Mouse (Mus musculus): ENCODE data around the gene Krtap10-4. TPM values are rescaled to one million over a fixed set of nuclear protein-coding genes. Genes with fewer than 3 reads are reported as not detected.

Krtap10-4 gene
- polyA plus RNA-seq, 1 experiment from 2014 or later: not detected

GRCm38 (mm10) chr10:77846503-77846902, 19.6 kb upstream of the Krtap10-4 start, which contains the start of gene Gm36176:
Gene Gm36176 (plus strand): TSS chr10:77846803.
- Histone ChIP-seq H3K9me3 (ENCODE audit: control insufficient read depth, low read length) (peaks cover 15% of the 10 kb centered on the region), H3K27ac (replicated peaks; ENCODE audit: low read depth, low read length) (no peak within 1 kb of the TSS), H3K9ac (replicated peaks; ENCODE audit: low read length) (no peak within 1 kb of the TSS), H3K27me3 (ENCODE audit: control insufficient read depth, insufficient read depth, low read length) (no peaks in the 10 kb centered on the region), H3K36me3 (ENCODE audit: control insufficient read depth, insufficient read depth, low read length) (no peaks in the 10 kb centered on the region), H3K4me3 (replicated peaks; ENCODE audit: low read depth, low read length) (no peak within 1 kb of the TSS), H3K4me2 (ENCODE audit: low read length) (no peak within 1 kb of the TSS), H3K4me1 (ENCODE audit: control insufficient read depth, insufficient read depth, low read length) (no peaks in the 10 kb centered on the region)
- DNase-seq (no peak), ATAC-seq (ENCODE audit: low FRiP score, low TSS enrichment) (no peak)
- WGBS: 71% methylated on average over 3 of the region's 3 CpGs

DNA sequence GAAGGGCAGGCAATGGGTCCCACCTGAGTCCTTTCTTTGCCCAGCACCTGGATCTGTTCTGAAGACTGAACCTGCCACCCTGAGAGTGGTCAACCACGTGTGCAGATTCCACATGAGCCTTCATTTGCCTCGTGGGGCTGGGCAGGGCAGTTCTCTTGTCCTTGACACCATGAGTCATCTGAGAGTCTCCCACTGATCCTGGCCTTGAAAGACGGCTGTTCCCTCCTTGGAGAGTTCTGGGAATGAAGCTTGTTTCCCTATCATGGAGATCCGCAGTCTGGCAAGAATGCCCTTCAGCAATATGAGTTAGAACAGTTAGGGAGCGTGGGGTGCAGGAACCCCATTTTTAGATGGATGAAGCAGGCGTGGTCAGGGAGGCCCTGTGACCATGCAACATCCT, 12.1 kb upstream of the Krtap10-4 start:
- 83% methylated on average over 6 of the region's 6 CpGs for WGBS
- Histone ChIP-seq H3K4me3 (replicated peaks; ENCODE audit: low read depth, low read length) (no peak overlapping the region), H3K27ac (replicated peaks; ENCODE audit: low read depth, low read length) (no peak overlapping the region), H3K36me3 (ENCODE audit: control insufficient read depth, insufficient read depth, low read length) (no peaks in the 10 kb centered on the region), H3K4me1 (ENCODE audit: control insufficient read depth, insufficient read depth, low read length) (no peaks in the 10 kb centered on the region), H3K27me3 (ENCODE audit: control insufficient read depth, insufficient read depth, low read length) (no peaks in the 10 kb centered on the region), H3K4me2 (ENCODE audit: low read length) (no peak overlapping the region), H3K9me3 (ENCODE audit: control insufficient read depth, low read length) (peaks cover 9% of the 10 kb centered on the region; the same call in 1 of the 2 replicates), H3K9ac (replicated peaks; ENCODE audit: low read length) (no peak overlapping the region)
- ATAC-seq (ENCODE audit: low FRiP score, low TSS enrichment) (no peak), DNase-seq (no peak)

GRCm38 (mm10) chr10:77835647-77836046, 8.8 kb upstream of the Krtap10-4 start, which contains the start of gene Krtap10-10:
Gene Krtap10-10 (plus strand): TSS chr10:77835947.
- H3K4me2 ChIP-seq (ENCODE audit: low read length): no peak within 1 kb of the TSS
- DNase-seq: no peak
- H3K4me3 ChIP-seq (replicated peaks; ENCODE audit: low read depth, low read length): no peak within 1 kb of the TSS
- H3K36me3 ChIP-seq (ENCODE audit: control insufficient read depth, insufficient read depth, low read length): no peaks in the 10 kb centered on the region
- no peaks in the 10 kb centered on the region for H3K4me1 ChIP-seq (ENCODE audit: control insufficient read depth, insufficient read depth, low read length)
- no peak within 1 kb of the TSS for H3K27ac ChIP-seq (replicated peaks; ENCODE audit: low read depth, low read length)
- no peak for ATAC-seq (ENCODE audit: low FRiP score, low TSS enrichment)
- no peaks in the 10 kb centered on the region for H3K27me3 ChIP-seq (ENCODE audit: control insufficient read depth, insufficient read depth, low read length)
- no peak within 1 kb of the TSS for H3K9ac ChIP-seq (replicated peaks; ENCODE audit: low read length)
- no peaks in the 10 kb centered on the region for H3K9me3 ChIP-seq (ENCODE audit: control insufficient read depth, low read length)
- WGBS: 75% methylated on average over 9 of the region's 9 CpGs

DNA sequence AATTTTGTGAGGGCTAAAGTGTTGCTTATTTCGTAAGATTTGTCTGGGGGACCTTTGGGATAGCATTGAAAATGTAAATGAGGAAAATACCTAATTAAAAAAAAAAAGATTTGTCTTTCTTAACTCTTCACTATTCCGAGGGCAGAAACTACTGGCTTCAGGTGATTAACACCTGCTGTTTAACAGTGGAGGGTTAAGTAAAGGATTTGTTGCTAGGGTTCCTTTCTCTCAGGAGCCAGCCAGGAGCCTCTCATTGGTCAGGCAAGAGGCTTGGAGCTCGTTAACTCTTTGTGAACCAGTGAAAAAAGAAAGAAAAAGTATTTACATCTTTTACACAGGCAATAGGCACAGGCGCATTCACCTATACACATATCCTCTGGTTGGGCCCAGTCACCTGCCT, 7.7 kb downstream of the Krtap10-4 start:
- DNase-seq (peak; percentile 46), ATAC-seq (ENCODE audit: low FRiP score, low TSS enrichment) (no peak)
- no peak overlapping the region for H3K4me3 ChIP-seq (replicated peaks; ENCODE audit: low read depth, low read length)
- no peaks in the 10 kb centered on the region for H3K27me3 ChIP-seq (ENCODE audit: control insufficient read depth, insufficient read depth, low read length)
- H3K36me3 ChIP-seq (ENCODE audit: control insufficient read depth, insufficient read depth, low read length): no peaks in the 10 kb centered on the region
- H3K4me1 ChIP-seq (ENCODE audit: control insufficient read depth, insufficient read depth, low read length): no peaks in the 10 kb centered on the region
- H3K27ac ChIP-seq (replicated peaks; ENCODE audit: low read depth, low read length): no peak overlapping the region
- H3K4me2 ChIP-seq (ENCODE audit: low read length): no peak overlapping the region
- 29% methylated on average over 4 of the region's 4 CpGs for WGBS
- H3K9me3 ChIP-seq (ENCODE audit: control insufficient read depth, low read length): no peaks in the 10 kb centered on the region
- H3K9ac ChIP-seq (replicated peaks; ENCODE audit: low read length): no peak overlapping the region

GRCm38 (mm10) chr10:77818523-77818922, 8.4 kb downstream of the Krtap10-4 start:
- H3K4me3 ChIP-seq (replicated peaks; ENCODE audit: low read depth, low read length): no peak overlapping the region
- no peak for DNase-seq
- no peaks in the 10 kb centered on the region for H3K36me3 ChIP-seq (ENCODE audit: control insufficient read depth, insufficient read depth, low read length)
- H3K27me3 ChIP-seq (ENCODE audit: control insufficient read depth, insufficient read depth, low read length): no peaks in the 10 kb centered on the region
- 0 out of 2 replicates have a peak overlapping the region, but pooled peaks have one; percentile 26 for H3K27ac ChIP-seq (replicated peaks; ENCODE audit: low read depth, low read length)
- no peaks in the 10 kb centered on the region for H3K9me3 ChIP-seq (ENCODE audit: control insufficient read depth, low read length)
- no peak overlapping the region for H3K4me2 ChIP-seq (ENCODE audit: low read length)
- H3K4me1 ChIP-seq (ENCODE audit: control insufficient read depth, insufficient read depth, low read length): no peaks in the 10 kb centered on the region
- ATAC-seq (ENCODE audit: low FRiP score, low TSS enrichment): peak; percentile 37; the same call in 1 of the 2 replicates
- no peak overlapping the region for H3K9ac ChIP-seq (replicated peaks; ENCODE audit: low read length)
- WGBS: 97% methylated on average over 4 of the region's 4 CpGs

DNA sequence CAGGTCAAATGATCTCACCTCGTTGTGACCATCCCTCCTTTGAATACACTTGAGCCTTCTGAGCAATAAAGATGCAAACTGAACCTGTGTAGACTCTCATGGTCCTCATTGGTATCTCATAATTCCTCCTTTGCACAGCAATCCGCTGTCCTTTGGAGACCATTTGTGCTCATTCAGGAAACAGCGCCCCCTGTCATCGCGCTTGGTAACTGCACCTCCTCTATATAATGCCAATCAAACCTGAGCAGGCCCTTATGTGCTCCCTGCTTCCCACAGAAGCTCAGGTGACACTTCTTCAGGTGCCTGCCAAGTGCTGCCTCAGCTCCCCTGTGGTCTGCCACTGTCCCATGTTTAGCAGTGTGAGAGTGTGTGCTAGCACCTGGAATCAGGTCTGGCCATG, 11.4 kb downstream of the Krtap10-4 start:
- peak; percentile 52 for DNase-seq

DNA sequence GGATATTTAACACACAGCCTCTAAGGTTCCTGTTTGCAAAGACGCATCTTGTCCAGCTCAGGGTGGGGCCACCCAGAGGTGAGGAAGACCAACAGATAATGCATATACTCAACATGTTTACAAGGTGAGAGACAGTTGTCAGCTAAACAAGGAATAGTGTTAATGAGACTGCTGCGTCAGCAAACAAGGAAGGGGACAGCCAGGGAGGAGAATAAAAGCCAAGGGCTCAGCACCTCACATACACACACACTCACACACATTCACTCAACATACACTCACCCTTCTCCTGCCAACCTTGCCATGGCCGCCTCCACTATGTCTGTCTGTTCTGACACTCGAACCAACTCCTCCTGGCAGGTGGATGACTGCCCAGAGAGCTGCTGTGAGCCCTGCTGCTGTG, 12.5 kb downstream of the Krtap10-4 start, which contains the start of gene Gm2696:
Gm2696 (plus strand) TSS at position 301 of the 400 bp plus-strand sequence.
- H3K27me3 ChIP-seq (ENCODE audit: control insufficient read depth, insufficient read depth, low read length): no peaks in the 10 kb centered on the region
- no peak within 1 kb of the TSS for H3K4me2 ChIP-seq (ENCODE audit: low read length)
- ATAC-seq (ENCODE audit: low FRiP score, low TSS enrichment) (no peak), DNase-seq (no peak)
- no peak within 1 kb of the TSS for H3K4me3 ChIP-seq (replicated peaks; ENCODE audit: low read depth, low read length)
- no peak within 1 kb of the TSS for H3K9ac ChIP-seq (replicated peaks; ENCODE audit: low read length)
- no peaks in the 10 kb centered on the region for H3K9me3 ChIP-seq (ENCODE audit: control insufficient read depth, low read length)
- H3K27ac ChIP-seq (replicated peaks; ENCODE audit: low read depth, low read length): no peak within 1 kb of the TSS
- 65% methylated on average over 4 of the region's 4 CpGs for WGBS
- H3K36me3 ChIP-seq (ENCODE audit: control insufficient read depth, insufficient read depth, low read length): no peaks in the 10 kb centered on the region
- no peaks in the 10 kb centered on the region for H3K4me1 ChIP-seq (ENCODE audit: control insufficient read depth, insufficient read depth, low read length)

More for the DNA sequence above, 11.4 kb downstream of the Krtap10-4 start:
- ATAC-seq (ENCODE audit: low FRiP score, low TSS enrichment): no peak
- Histone ChIP-seq H3K4me2 (ENCODE audit: low read length) (no peak overlapping the region), H3K4me1 (ENCODE audit: control insufficient read depth, insufficient read depth, low read length) (no peaks in the 10 kb centered on the region), H3K4me3 (replicated peaks; ENCODE audit: low read depth, low read length) (no peak overlapping the region), H3K27me3 (ENCODE audit: control insufficient read depth, insufficient read depth, low read length) (no peaks in the 10 kb centered on the region), H3K27ac (replicated peaks; ENCODE audit: low read depth, low read length) (no peak overlapping the region), H3K9ac (replicated peaks; ENCODE audit: low read length) (no peak overlapping the region), H3K9me3 (ENCODE audit: control insufficient read depth, low read length) (no peaks in the 10 kb centered on the region), H3K36me3 (ENCODE audit: control insufficient read depth, insufficient read depth, low read length) (no peaks in the 10 kb centered on the region)
- 37% methylated on average over 5 of the region's 5 CpGs for WGBS

GRCm38 (mm10) chr10:77811743-77812142, 15.2 kb downstream of the Krtap10-4 start, which contains the start of gene Gm9507:
Gene Gm9507 (minus strand): TSS chr10:77811843.
- 79% methylated on average over 5 of the region's 5 CpGs for WGBS
- no peaks in the 10 kb centered on the region for H3K9me3 ChIP-seq (ENCODE audit: control insufficient read depth, low read length)
- no peak for ATAC-seq (ENCODE audit: low FRiP score, low TSS enrichment)

DNA sequence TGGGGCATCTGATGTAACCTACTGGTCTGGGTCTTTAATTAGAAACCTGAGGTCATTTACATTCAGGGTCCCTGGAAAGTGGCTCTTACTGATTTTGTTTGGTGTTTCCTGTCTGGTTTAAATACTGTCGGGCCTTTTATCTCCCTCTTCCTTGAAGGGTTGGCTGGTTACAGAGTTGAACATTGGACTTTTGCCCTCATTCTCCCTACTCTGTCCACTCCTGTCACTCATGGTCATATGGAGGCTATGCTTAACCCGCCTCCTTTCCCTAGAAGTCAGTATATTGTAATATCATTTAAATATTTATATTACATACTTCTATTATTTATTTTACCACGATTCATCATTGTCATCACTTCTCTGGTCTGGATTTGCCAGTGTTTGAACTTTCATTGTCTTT, 22.8 kb downstream of the Krtap10-4 start:
- no peaks in the 10 kb centered on the region for H3K9me3 ChIP-seq (ENCODE audit: control insufficient read depth, low read length)
- no peaks in the 10 kb centered on the region for H3K27me3 ChIP-seq (ENCODE audit: control insufficient read depth, insufficient read depth, low read length)
- 86% methylated on average over 3 of the region's 3 CpGs for WGBS
- H3K9ac ChIP-seq (replicated peaks; ENCODE audit: low read length): no peak overlapping the region
- no peak overlapping the region for H3K4me3 ChIP-seq (replicated peaks; ENCODE audit: low read depth, low read length)
- H3K36me3 ChIP-seq (ENCODE audit: control insufficient read depth, insufficient read depth, low read length): no peaks in the 10 kb centered on the region
- H3K27ac ChIP-seq (replicated peaks; ENCODE audit: low read depth, low read length): no peak overlapping the region
- no peaks in the 10 kb centered on the region for H3K4me1 ChIP-seq (ENCODE audit: control insufficient read depth, insufficient read depth, low read length)
- ATAC-seq (ENCODE audit: low FRiP score, low TSS enrichment) (no peak), DNase-seq (no peak)
- H3K4me2 ChIP-seq (ENCODE audit: low read length): no peak overlapping the region

More at GRCm38 (mm10) chr10:77811743-77812142, 15.2 kb downstream of the Krtap10-4 start, which contains the start of gene Gm9507:
- Histone ChIP-seq H3K27ac (replicated peaks; ENCODE audit: low read depth, low read length) (no peak within 1 kb of the TSS), H3K36me3 (ENCODE audit: control insufficient read depth, insufficient read depth, low read length) (no peaks in the 10 kb centered on the region), H3K4me2 (ENCODE audit: low read length) (no peak within 1 kb of the TSS), H3K9ac (replicated peaks; ENCODE audit: low read length) (no peak within 1 kb of the TSS), H3K4me1 (ENCODE audit: control insufficient read depth, insufficient read depth, low read length) (no peaks in the 10 kb centered on the region), H3K4me3 (replicated peaks; ENCODE audit: low read depth, low read length) (no peak within 1 kb of the TSS), H3K27me3 (ENCODE audit: control insufficient read depth, insufficient read depth, low read length) (no peaks in the 10 kb centered on the region)
- no peak for DNase-seq
